Mouse (Mus musculus): Measurements from ENCODE around the gene Pla2r1. TPM values are rescaled to one million over a fixed set of nuclear protein-coding genes. Genes with fewer than 3 reads are reported as not detected.
A peak's percentile ranks its signal among the peaks of the same experiment; 100 is the strongest.

Gene Pla2r1
- 0.81 and 1.0 TPM in 2 replicates for polyA plus RNA-seq (2016; fragmentation: Nextera tagmentation; extraction: Ambion mirVana)

DNA sequence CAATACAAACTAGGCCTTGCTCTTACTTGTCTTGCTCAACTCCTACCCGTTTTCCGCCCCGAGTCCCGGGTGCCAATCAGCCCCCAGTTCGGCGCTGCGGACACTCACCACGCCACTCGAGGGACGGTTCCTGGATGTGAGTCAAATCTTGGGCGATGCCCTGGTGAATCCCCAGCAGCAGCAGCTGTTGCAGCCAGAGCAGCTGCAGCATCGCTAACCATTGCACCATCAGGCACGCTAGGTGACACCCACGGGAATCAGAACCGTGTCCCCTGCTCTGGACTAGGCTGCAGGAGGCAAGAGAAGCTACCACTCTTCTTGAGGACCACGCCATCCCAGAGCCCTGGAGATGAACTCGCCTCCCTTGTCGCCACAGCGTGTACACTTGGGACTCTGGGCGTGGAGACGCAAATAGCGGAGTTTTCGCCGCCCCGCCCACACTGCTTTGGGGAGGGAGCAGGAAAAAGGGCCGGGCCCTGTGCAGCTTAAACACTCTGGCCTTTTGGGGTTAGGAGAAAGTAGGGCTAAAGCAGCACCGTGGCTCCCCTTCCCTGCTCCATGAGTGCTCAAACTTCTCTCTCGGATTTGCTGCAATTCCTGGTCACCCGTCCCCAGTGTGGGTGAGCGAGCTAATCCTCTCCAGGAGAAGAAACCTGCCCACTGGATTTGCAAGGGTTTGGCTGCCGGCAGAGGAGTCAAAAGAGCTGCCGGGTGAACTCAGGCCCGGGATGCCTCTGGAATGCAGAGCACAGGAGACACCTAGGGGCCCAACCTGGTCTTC lies at the start of gene Pla2r1:
TSS of gene Pla2r1 (minus strand) at position 407 of the 781 bp plus-strand sequence.
- Histone ChIP-seq H3K27me3 (ENCODE audit: low read depth, poor library complexity, severe bottlenecking) (peaks cover 34% of the 10 kb centered on the region), H3K4me1 (peaks cover 19% of the 10 kb centered on the region), H3K4me3 (peak within 1 kb of the TSS; percentile 64), H3K36me3 (no peaks in the 10 kb centered on the region), H3K27ac (replicated peaks) (peak within 1 kb of the TSS; percentile 63; the same call in 1 of the 2 replicates), H3K9me3 (replicated peaks) (no peaks in the 10 kb centered on the region)
- DNase-seq (ENCODE audit: low spot score) = peak; percentile 68
- WGBS = 2% methylated on average over 33 of the region's 33 CpGs

DNA sequence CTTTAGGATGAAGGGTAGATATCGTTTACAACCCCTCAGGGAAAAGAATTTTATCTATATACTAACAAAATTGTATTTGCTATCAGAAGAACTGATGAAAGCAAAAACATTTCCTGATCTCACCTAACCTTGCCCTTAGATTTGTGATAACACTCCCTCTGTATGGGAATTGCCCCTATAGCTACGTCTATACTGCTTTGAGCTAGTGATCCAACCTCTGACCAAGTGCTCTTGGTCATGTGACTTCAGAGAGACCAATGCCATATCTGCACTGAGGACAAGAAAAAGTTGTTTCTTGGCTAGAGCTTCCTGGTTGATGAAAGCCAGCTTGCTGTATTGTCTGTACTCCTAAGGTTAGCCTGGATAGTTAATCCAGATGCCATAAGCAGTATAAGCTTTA lies 48.2 kb upstream of the Pla2r1 start:
- Histone ChIP-seq H3K27me3 (ENCODE audit: low read depth, poor library complexity, severe bottlenecking) (no peaks in the 10 kb centered on the region), H3K36me3 (no peaks in the 10 kb centered on the region), H3K27ac (replicated peaks) (no peak overlapping the region), H3K4me1 (no peaks in the 10 kb centered on the region), H3K9me3 (replicated peaks) (no peaks in the 10 kb centered on the region), H3K4me3 (no peak overlapping the region)
- 84% methylated on average over 2 of the region's 2 CpGs for WGBS
- no peak for DNase-seq (ENCODE audit: low spot score)

DNA sequence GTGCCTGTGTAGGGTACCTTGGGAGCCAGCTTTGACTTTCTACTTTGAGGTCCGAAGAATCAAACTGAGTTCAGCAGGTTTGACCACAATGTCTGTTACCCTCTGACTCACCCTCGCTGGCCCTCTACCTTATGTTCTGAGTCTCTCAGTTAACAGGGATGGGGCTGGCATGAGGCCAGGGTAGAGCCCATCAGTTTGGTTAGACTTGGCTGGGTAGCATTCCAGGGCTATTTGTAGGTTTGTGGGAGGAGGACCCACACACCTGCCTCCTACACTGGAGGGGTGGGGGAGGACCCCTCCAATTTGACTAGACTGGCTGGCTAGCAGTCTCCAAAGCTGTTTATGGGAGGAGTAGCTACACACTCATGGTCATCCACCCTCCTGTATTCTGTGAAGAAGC lies 47.8 kb upstream of the Pla2r1 start:
- Histone ChIP-seq H3K4me1 (no peaks in the 10 kb centered on the region), H3K4me3 (no peak overlapping the region), H3K36me3 (no peaks in the 10 kb centered on the region), H3K9me3 (replicated peaks) (no peaks in the 10 kb centered on the region), H3K27ac (replicated peaks) (no peak overlapping the region), H3K27me3 (ENCODE audit: low read depth, poor library complexity, severe bottlenecking) (no peaks in the 10 kb centered on the region)
- DNase-seq (ENCODE audit: low spot score) = no peak
- 93% methylated on average over 2 of the region's 2 CpGs for WGBS

DNA sequence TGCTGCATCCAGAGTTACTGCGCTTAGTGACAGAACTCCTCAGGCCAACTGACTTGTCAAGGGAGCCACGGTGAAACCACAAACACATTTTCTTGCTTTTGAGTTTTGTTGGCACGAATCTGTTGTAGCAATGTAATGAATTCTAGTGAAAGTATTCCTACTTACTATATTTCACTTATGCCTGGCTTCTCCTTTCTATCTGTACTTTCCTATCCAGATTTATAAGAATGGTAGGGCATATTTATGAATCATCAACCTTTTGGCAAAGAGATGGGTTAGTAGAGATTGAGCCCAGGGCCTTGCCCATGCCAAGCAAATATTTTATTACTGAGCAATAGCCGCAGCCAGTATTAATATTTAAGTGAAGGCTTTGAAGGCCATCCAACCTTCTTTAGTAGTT lies 30.3 kb upstream of the Pla2r1 start:
- Histone ChIP-seq H3K9me3 (replicated peaks) (no peaks in the 10 kb centered on the region), H3K4me1 (no peaks in the 10 kb centered on the region), H3K27me3 (ENCODE audit: low read depth, poor library complexity, severe bottlenecking) (no peaks in the 10 kb centered on the region), H3K27ac (replicated peaks) (no peak overlapping the region), H3K36me3 (no peaks in the 10 kb centered on the region), H3K4me3 (no peak overlapping the region)
- DNase-seq (ENCODE audit: low spot score) = no peak
- 90% methylated on average over 4 of the region's 4 CpGs for WGBS

DNA sequence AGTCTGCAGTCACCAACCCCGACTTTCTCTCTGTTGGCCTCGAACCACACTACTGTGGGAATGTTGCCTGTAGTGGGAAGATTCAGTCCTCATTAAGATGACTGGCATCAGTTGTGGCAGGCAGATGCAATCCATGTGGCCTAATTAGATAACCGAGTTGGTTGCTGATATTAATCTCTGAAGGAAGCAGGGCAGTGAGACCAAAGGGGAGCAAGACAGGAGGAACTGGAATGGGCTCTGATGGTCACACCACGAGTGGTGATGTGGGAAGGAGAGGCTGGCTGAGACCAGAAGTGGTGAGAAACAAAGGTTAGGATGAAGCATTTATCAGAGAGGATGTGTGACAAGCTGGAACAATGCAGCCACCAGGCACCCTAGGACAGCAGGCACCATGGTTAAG lies 1.5 kb upstream of the Pla2r1 start:
- H3K27me3 ChIP-seq (ENCODE audit: low read depth, poor library complexity, severe bottlenecking) = peaks cover 34% of the 10 kb centered on the region
- no peaks in the 10 kb centered on the region for H3K36me3 ChIP-seq
- WGBS = 77% methylated on average over 4 of the region's 4 CpGs

DNA sequence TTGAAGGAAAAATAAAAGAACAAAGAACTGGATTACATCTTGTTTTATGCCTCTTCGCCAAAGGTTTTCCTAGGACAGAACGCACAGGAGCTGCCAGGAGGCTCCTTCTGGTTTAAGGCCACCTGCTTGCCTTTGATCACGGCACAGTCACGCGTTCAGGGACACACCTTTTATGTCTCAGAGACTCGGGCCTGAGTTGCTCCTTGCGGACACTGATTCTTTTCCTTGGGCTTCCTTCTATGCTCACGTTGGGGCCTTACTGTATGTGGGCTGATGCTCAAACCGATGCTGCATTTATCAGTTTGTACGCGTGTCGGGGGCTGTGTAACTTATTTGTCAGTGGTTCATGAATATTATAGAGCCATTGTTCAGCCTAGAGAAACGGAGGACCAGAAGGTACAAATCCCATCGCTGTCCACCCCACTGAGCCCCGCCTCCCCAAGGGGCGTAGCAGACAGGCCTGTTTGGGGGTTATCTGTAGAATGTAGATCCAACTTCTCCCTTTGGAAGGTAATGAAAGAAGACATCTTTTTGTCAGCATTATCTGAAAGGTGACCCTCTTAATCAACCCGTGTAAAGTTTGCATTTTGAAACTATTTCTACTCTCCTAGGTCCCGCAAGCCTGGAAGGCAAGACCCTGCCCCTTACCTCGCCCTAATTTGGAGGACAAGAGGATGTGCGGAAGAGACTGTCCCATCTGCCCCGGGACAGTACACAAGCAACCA lies 769 bp downstream of the Pla2r1 start:
- DNase-seq (ENCODE audit: low spot score) = no peak
- H3K36me3 ChIP-seq = no peaks in the 10 kb centered on the region
- H3K4me1 ChIP-seq = peaks cover 19% of the 10 kb centered on the region
- 17% methylated on average over 21 of the region's 21 CpGs for WGBS
- peak overlapping the region; percentile 64 for H3K4me3 ChIP-seq
- no peaks in the 10 kb centered on the region for H3K9me3 ChIP-seq (replicated peaks)
- peak overlapping the region; percentile 63; the same call in 1 of the 2 replicates for H3K27ac ChIP-seq (replicated peaks)
- H3K27me3 ChIP-seq (ENCODE audit: low read depth, poor library complexity, severe bottlenecking) = peaks cover 34% of the 10 kb centered on the region

More for the DNA sequence above, 1.5 kb upstream of the Pla2r1 start:
- no peak for DNase-seq (ENCODE audit: low spot score)
- H3K4me1 ChIP-seq = peaks cover 19% of the 10 kb centered on the region
- H3K9me3 ChIP-seq (replicated peaks) = no peaks in the 10 kb centered on the region
- no peak overlapping the region for H3K27ac ChIP-seq (replicated peaks)
- H3K4me3 ChIP-seq = no peak overlapping the region

DNA sequence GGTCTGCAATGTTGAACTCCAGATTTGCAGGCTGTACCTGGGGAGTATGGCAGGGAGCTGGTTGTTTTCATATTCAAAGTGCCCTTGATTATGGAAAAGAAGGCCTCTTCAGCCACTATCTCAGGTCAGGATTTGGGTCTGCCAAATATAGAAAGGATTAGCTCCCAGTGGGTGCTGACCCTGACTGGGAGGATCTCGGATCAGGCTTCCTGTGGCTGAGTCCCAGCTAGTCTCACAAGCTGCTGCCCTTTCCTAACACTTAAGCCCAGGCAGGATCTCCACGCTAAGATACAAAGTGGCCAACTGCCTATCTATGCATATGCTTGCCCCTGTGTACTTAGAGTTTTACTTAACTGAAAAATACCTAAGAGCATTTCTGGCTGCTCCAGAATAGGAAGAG lies 1.4 kb downstream of the Pla2r1 start:
- WGBS = 28% methylated on average over 2 of the region's 2 CpGs
- no peak for DNase-seq (ENCODE audit: low spot score)
- peaks cover 19% of the 10 kb centered on the region for H3K4me1 ChIP-seq
- peaks cover 34% of the 10 kb centered on the region for H3K27me3 ChIP-seq (ENCODE audit: low read depth, poor library complexity, severe bottlenecking)
- no peaks in the 10 kb centered on the region for H3K9me3 ChIP-seq (replicated peaks)
- no peak overlapping the region for H3K27ac ChIP-seq (replicated peaks)
- no peak overlapping the region for H3K4me3 ChIP-seq
- H3K36me3 ChIP-seq = no peaks in the 10 kb centered on the region

DNA sequence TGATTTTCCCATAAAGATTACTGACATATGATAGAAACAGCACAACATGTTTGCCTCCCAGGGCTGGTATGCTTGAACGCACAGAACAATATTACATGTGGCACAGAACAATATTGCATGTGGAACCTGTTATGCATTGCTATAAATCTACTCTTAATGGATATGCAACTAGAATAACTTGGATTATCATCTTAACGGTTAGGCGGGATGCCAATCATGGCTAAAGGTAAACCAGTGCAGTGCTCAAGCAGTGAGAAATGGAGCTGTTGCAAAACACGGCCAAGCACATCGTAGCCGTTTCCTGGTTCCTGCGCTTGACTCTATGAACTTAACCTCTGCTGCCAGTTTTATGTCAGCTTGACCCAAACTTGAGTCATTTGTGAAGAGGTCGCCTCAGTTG lies 2.6 kb downstream of the Pla2r1 start:
- peaks cover 34% of the 10 kb centered on the region for H3K27me3 ChIP-seq (ENCODE audit: low read depth, poor library complexity, severe bottlenecking)
- H3K4me1 ChIP-seq = peaks cover 19% of the 10 kb centered on the region
- H3K4me3 ChIP-seq = no peak overlapping the region
- H3K27ac ChIP-seq (replicated peaks) = no peak overlapping the region
- 93% methylated on average over 8 of the region's 8 CpGs for WGBS
- H3K9me3 ChIP-seq (replicated peaks) = no peaks in the 10 kb centered on the region
- no peaks in the 10 kb centered on the region for H3K36me3 ChIP-seq
- DNase-seq (ENCODE audit: low spot score) = no peak

DNA sequence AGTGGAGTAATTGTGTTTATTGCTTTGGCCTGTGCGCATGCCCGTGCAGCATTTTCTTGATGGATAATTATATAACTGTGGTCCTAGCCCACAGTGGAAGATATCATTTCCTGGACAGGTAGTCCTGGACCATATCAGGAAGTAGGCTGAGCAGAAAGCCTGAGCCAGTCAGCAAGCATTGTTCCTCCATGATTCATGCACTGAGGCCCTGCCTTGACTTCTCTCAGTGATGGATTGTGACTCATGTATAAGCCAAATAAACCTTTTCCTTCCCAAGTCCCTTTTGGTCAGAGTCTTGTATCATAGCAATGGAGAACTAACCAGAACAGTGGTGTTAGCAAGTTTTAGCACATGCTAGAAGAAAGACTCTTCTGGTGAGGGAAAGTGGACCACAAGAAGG lies 3.3 kb downstream of the Pla2r1 start:
- H3K9me3 ChIP-seq (replicated peaks) = no peaks in the 10 kb centered on the region
- peaks cover 19% of the 10 kb centered on the region for H3K4me1 ChIP-seq
- no peak overlapping the region for H3K4me3 ChIP-seq
- no peak overlapping the region for H3K27ac ChIP-seq (replicated peaks)
- no peak for DNase-seq (ENCODE audit: low spot score)
- peaks cover 34% of the 10 kb centered on the region for H3K27me3 ChIP-seq (ENCODE audit: low read depth, poor library complexity, severe bottlenecking)
- no peaks in the 10 kb centered on the region for H3K36me3 ChIP-seq
- 93% methylated on average over 2 of the region's 2 CpGs for WGBS

DNA sequence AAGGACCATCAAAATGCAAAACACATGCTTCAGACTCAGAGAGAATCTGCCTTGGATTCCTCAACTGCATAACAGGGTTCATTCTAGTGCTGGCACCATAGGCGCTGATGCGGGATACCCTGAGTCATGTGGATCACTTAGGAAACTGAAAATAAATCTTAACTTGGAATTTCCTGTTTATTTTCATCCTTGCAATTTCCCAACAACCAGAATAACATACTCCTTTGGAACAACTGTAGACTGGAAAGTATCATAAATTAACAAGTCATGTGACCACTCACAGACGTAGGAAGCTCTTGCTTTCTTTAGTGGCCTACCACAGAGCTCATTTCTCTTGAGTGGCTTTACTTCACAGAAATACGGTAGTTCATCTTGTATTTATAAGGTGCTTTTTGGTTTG lies 7.0 kb downstream of the Pla2r1 start:
- WGBS = 90% methylated on average over 4 of the region's 4 CpGs
- no peak for DNase-seq (ENCODE audit: low spot score)

DNA sequence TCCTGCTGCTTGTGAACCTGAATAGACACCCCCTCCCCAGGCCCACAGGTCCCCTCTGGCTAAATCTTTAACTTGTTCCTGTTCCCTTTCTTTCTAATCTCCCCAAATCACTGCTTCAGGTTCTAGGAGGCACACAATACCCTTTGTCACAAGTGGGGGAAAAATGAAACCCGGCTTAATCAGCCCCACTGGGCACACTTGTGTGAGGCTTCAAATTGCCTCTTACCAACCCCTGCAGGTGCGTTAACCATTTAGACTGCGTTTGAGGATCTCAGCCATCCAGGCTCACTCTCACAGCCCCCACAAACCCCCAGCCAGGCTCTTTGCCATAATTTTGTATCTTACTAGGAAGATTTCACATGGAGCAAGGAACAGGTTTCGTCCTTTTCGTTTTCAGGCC lies 9.1 kb downstream of the Pla2r1 start:
- peaks cover 11% of the 10 kb centered on the region; the same call in 1 of the 2 replicates for H3K4me1 ChIP-seq
- H3K36me3 ChIP-seq = no peaks in the 10 kb centered on the region
- no peak overlapping the region for H3K27ac ChIP-seq (replicated peaks)
- no peak for DNase-seq (ENCODE audit: low spot score)
- 50% methylated on average over 5 of the region's 5 CpGs for WGBS
- no peak overlapping the region for H3K4me3 ChIP-seq
- H3K27me3 ChIP-seq (ENCODE audit: low read depth, poor library complexity, severe bottlenecking) = no peaks in the 10 kb centered on the region
- H3K9me3 ChIP-seq (replicated peaks) = no peaks in the 10 kb centered on the region

More for the DNA sequence above, 7.0 kb downstream of the Pla2r1 start:
- no peaks in the 10 kb centered on the region; the same call in 1 of the 2 replicates for H3K27me3 ChIP-seq (ENCODE audit: low read depth, poor library complexity, severe bottlenecking)
- H3K4me3 ChIP-seq = no peak overlapping the region
- no peak overlapping the region for H3K27ac ChIP-seq (replicated peaks)
- peaks cover 11% of the 10 kb centered on the region; the same call in 1 of the 2 replicates for H3K4me1 ChIP-seq
- no peaks in the 10 kb centered on the region for H3K36me3 ChIP-seq
- no peaks in the 10 kb centered on the region for H3K9me3 ChIP-seq (replicated peaks)

DNA sequence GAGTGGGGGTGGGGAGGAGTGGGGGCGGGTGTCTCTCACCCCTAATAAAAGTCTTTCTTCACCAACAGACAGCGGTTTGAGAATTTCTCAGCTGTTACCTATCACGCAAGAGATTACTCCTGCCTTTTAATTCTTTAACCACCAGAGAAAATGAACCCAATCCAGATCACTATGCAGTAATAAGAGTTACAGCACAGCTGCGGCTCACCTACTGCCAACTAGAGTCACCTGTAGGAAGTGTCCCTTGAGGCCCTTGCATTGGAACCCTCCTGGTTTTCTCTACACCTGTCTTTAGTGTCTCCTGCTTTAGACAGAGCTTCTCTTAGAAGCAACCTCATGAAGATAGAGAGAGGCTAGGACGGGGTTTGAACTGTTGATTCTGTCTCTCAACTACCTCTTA lies 11.4 kb downstream of the Pla2r1 start:
- no peak overlapping the region for H3K4me3 ChIP-seq
- peaks cover 11% of the 10 kb centered on the region; the same call in 1 of the 2 replicates for H3K4me1 ChIP-seq
- no peaks in the 10 kb centered on the region for H3K36me3 ChIP-seq
- 62% methylated on average over 5 of the region's 5 CpGs for WGBS
- H3K9me3 ChIP-seq (replicated peaks) = no peaks in the 10 kb centered on the region
- no peaks in the 10 kb centered on the region for H3K27me3 ChIP-seq (ENCODE audit: low read depth, poor library complexity, severe bottlenecking)
- DNase-seq (ENCODE audit: low spot score) = no peak
- H3K27ac ChIP-seq (replicated peaks) = no peak overlapping the region

DNA sequence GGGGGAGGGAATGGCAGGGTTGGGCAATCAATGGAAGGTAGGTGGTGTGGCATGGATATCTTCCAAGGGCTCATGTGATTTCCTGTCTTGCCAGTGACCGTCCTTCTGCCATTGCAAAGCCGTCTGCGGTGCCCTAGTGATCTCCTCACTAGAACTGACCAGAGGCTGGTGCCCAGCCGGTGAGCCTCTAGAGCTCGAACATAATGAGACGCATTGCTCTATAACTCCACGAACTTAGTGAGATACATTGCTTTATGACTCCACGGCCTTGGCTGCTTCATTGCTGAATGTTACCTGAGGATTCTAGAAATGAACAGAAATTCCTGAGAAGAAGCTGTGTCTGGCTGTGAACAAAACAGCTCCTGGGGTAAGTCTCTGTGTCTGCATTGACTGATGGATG lies 12.8 kb downstream of the Pla2r1 start:
- Histone ChIP-seq H3K27me3 (ENCODE audit: low read depth, poor library complexity, severe bottlenecking) (no peaks in the 10 kb centered on the region), H3K9me3 (replicated peaks) (no peaks in the 10 kb centered on the region), H3K4me1 (peaks cover 11% of the 10 kb centered on the region; the same call in 1 of the 2 replicates), H3K4me3 (no peak overlapping the region), H3K36me3 (no peaks in the 10 kb centered on the region), H3K27ac (replicated peaks) (no peak overlapping the region)
- no peak for DNase-seq (ENCODE audit: low spot score)
- WGBS = 93% methylated on average over 8 of the region's 8 CpGs
